Mouse (Mus musculus) cerebellum, adult 18-20 months (tissue): ENCODE data around the gene Bcl2l1.
A peak's percentile ranks its signal among the peaks of the same experiment; 100 is the strongest.

ENCODE experiments used
- DNase-seq, 2 experiments: peaks; one replicate each; pipeline ENCODE4 v3.0.0; 2021

Gene Bcl2l1

DNA sequence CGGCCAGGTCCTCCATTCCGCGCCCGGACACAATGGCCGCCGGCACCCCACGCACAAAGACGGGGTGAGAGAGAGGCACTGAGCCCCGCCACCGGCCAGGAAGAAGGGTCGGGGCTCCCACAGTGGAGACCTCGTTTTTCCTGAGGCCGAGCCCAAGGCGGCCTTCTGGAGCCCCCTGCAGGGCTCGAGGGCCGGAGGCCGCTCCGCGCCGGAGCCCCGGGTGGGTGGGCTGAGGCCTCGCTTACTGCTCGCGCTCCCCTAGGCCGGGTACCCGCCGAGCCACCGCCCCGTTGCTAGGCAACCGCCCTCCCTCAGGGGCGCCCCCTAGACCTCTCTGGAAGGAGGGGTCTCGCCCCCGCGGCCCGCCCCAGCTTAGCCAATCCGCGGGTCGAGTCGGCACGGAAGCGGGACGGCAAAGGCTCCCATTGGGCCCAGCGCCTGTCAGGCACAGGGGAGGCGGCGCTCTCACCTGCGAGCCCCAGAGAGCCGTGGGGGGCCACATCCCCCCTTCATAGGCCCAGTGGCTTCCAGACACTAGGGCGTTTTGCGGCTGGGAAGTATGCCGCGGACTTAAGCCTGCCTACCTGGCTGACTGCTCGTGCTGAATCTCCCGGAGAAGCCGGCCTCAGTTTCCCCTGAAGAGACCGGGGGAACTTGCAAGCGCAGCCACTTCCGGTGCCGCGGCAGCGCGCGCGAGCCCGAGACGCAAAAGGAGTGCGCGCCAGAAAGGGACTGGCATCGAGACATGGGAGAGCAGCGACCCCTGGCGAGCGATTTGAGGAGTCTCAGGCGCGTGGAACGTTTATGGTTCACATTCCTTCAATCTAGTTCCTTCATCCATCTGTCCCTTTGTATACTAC lies at the start of gene Bcl2l1:
Gene Bcl2l1 (minus strand): TSS at position 710 of the 860 bp plus-strand sequence.
- DNase-seq = peak; percentile 98

DNA sequence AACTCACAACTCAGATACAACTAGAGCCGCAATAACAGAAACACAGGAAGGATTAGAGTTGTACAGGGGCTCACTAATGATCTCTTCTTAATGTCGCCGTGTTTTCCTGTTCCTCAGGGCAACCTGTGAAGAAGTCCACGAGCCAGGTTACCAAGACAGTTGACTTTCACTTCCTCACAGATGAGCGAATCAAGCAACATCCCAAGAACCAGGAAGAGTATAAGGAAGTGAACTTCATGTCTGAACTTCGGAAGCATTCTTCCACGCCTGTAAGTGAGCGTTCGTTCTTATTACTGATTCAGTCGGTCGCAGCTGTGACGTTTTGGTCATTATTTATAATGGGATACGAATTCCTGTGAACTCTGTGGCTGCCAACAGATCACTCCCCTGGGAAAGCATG lies 49.4 kb upstream of the Bcl2l1 start:
- DNase-seq = no peak

DNA sequence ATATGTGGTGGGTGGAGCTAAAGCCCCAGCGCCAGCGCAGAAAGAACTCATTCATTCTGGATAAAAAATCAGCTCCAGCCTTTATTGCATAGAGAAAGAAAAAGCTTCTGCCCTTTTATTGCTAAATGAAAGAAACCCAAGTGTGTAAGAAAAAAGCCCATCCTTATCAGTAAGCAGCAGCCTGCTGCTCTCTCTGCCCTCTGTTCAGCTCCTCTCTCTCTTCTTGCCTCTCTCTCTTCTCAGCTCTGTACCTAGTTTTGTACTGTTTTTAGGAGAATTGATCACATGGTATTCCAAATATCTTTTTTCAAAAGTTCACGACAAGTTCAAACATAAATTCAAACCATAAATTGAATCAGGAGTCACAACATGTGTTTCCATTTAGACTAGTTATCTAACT lies 46.7 kb upstream of the Bcl2l1 start:
- DNase-seq = no peak

- no peak for DNase-seq
These were observed 31.8 kb upstream of the Bcl2l1 start for GRCm38 (mm10) chr2:152863346-152863745.

DNA sequence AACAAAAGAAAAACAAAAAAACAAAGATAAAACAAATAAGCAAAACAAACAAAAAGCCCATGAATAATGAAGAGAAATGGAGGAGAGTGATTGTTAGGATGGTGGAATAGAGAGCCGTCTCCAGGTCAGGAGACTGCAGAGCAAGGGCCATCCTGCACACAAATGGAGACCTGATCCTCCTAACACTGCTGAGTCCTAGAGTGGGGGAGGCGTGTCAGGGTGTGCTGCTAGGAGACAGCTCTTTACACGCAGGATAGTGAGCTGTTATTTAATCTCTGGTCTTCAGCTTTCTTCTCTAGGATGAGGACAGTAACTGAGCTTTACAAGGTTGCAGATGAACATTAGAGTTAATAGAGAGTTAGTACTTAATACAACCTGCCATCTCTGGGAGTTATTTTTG lies 31.1 kb upstream of the Bcl2l1 start:
- no peak for DNase-seq

DNA sequence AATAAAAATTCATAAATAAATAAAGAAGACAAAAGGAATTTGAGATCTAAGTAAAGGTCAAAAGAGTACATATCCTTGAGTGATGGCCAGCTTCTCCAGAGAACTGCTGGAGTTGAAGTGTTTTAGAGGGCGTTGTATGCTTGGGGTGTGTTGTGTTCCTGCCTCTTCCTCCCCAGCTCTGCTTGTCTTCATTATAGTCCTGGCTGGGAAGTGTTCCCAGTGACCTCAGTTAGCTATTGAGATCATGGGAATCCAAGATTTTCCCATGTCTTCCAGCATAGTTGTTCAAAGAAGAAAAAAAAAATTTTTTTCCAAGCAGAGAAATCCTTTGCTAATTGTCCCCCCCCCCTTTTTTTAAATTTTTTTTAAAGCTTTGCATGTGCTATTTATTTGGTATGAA lies 30.4 kb upstream of the Bcl2l1 start:
- no peak for DNase-seq

GRCm38 (mm10) chr2:152859501-152859900 lies 28.0 kb upstream of the Bcl2l1 start:
- no peak for DNase-seq

GRCm38 (mm10) chr2:152848466-152848865 lies 16.9 kb upstream of the Bcl2l1 start:
- no peak for DNase-seq

GRCm38 (mm10) chr2:152847815-152848302 lies 16.3 kb upstream of the Bcl2l1 start, which contains the start of gene Tpx2:
Gene Tpx2, plus strand, starts transcription at chr2:152847964.
- peak; percentile 96 to 99 for DNase-seq

DNA sequence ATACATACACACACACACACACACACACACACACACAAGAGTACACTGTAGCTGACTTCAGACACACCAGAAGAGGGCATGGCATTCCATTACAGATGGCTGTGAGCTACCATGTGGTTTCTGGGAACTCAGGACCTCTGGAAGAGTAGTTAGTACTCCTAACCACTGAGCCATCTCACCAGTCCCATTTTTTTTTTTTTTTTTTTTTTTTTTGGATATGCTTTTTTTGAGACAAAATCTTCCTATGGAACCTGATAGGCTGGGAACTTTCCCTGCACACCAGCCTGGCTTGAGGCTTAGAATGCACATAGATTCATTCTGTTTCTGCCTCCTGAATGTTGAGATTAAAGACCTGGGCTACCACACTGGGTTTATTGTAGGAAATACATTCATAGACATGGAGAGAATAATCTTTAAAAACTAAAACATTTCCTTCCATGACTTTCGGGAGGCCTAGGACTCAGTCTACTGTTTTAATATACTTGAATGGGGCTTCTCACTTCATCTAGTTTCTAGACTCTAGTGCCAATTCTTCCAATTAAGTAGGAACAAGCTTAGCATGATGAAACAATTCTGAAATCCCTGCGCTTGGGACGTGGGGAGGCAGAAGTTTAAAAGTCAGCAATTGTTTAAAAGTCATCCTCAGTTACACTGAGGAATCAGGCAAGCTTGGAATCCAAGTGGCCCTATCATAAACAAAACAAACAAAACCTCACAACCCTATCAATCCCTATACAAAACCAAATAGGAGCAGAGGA lies 15.7 kb upstream of the Bcl2l1 start:
- DNase-seq = no peak

- DNase-seq = no peak
These were observed 11.2 kb upstream of the Bcl2l1 start for GRCm38 (mm10) chr2:152842741-152843140.

GRCm38 (mm10) chr2:152839256-152839655 lies 7.7 kb upstream of the Bcl2l1 start:
- no peak for DNase-seq

GRCm38 (mm10) chr2:152830021-152830921 lies 1.3 kb downstream of the Bcl2l1 start:
- DNase-seq = peak; percentile 84 to 91

GRCm38 (mm10) chr2:152829367-152829881 lies 2.1 kb downstream of the Bcl2l1 start:
- peak; percentile 55 to 71 for DNase-seq

GRCm38 (mm10) chr2:152828532-152828931 lies 3.0 kb downstream of the Bcl2l1 start:
- DNase-seq = peak; percentile 69 to 72

DNA sequence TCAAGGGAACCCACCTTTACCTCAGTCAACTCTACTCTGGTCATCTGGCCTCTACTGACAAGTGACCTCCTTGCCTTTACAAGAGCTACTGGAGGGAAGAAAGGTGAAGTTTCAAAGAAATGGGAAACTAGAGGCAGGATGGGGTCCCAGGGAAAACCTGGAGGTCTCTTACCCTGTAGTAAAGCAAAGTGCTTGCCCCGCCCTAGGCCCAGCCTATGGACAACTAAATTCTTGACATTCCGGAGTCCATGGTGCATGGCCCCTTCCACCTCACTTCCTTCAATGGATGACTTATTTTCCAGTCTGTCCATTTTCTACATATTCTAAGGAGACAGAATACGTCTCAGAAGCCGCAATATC lies 3.5 kb downstream of the Bcl2l1 start:
- no peak for DNase-seq

DNA sequence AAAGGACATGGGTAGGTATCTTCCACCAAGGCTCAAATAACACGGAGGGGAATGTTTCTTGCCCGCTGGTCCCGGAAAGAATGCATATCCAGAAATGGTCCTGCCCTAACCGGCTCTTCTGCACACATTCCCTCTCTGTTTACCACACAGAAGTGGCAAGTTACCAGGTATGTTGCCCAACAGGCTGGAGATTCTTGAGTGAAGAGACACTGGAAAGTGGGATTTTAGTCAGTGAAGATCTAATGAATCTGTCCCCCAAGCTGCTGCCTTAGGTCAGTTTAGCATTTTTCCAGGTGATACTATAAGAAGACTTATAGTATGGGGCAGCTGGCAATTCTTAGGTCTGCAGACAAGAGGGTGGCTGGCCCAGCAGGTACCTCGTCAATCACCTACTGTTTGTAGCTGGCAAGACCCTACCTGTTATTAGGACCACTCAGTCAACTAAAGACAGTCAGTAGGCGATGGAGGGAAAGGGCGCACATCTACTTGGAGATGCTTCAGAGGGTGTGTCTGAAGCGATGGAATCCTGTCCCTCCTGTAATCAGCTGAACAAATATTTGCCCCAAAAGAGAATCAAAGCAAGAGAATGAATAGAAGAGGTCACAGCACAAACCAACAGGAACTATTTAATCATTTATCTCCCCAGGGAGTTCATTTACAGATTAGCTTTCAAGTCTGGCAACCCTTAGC lies 4.1 kb downstream of the Bcl2l1 start:
- peak in 1 of 2 experiments; percentile 33 for DNase-seq

GRCm38 (mm10) chr2:152826481-152826880 lies 5.0 kb downstream of the Bcl2l1 start:
- no peak for DNase-seq

GRCm38 (mm10) chr2:152825713-152826112 lies 5.8 kb downstream of the Bcl2l1 start:
- DNase-seq = no peak

DNA sequence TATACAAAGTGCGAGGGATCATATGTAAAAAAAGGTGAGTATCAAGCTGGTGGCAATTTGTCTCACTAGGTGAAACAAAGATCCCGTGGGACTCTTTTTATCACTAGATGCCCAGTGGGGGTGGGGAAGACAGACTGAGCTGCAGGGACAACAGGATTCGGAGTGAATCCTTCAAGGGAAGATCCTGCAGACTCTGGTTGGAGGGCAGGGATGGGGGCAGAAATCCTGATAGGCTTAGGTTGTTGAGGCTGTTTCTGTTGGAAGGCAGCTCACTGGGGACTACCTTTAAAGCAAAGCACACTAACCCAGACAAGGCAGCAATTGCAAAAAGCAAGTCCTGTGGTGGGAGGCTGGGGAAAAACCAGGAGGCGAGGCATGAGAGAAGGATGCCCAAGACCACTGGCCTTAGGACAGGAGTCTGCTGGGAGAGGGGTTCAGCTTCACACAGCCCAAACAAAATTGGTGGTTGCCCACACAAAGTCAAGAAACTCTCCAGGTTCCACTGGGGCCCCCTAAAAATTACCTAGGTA lies 6.3 kb downstream of the Bcl2l1 start:
- DNase-seq = no peak

GRCm38 (mm10) chr2:152824438-152825167 lies 6.9 kb downstream of the Bcl2l1 start:
- DNase-seq = no peak
